In genomic region chr11:90685196-90685595, GRCm38 (mm10) we compare ENCODE assay signal across 26 mouse cellular contexts. TPM values are rescaled to one million over a fixed set of nuclear protein-coding genes. Genes with fewer than 3 reads are reported as not detected.
A peak's percentile ranks its signal among the peaks of the same experiment; 100 is the strongest.
DNase-seq lines count a peak whose midpoint lies in the region; ATAC-seq lines count a peak whose summit lies in the region.
"Had no signal": no experiment of that assay in that cellular context is flagged by ENCODE, and none has a peak within 500 bp of the region (broad histone marks: within the 10 kb centered on the region; RNA-seq: fewer than 3 reads in every experiment).

No protein-coding gene starts in this region.

- no peak overlapping the region for H3K27ac ChIP-seq in hindbrain, embryonic 16.5 days (ENCODE audit: low read depth, low read length)
- no peak overlapping the region for H3K27ac ChIP-seq in hindbrain, embryonic 12.5 days
- no peak overlapping the region for H3K27ac ChIP-seq in neural tube, embryonic 15.5 days (replicated peaks)
- H3K27ac ChIP-seq: embryonic facial prominence, embryonic 13.5 days; forebrain, embryonic 12.5 days; hindbrain, embryonic 13.5 days; kidney, embryonic 15.5 days; midbrain, embryonic 13.5 days; stomach, embryonic 15.5 days had no signal

- ATAC-seq in hindbrain, embryonic 16.5 days = no peak
- no peak for ATAC-seq in hindbrain, embryonic 12.5 days (ENCODE audit: low FRiP score)
- no peak for ATAC-seq in neural tube, embryonic 15.5 days (ENCODE audit: low FRiP score)
- ATAC-seq: inflammation-experienced regulatory T-cells, adult 6 months; midbrain, embryonic 13.5 days had no signal

- WGBS in hindbrain, embryonic 16.5 days = 82% methylated on average over 6 of the region's 6 CpGs
- 83% methylated on average over 6 of the region's 6 CpGs for WGBS in hindbrain, embryonic 12.5 days
- WGBS in neural tube, embryonic 15.5 days = 69% methylated on average over 6 of the region's 6 CpGs

- H3K4me3 ChIP-seq in hindbrain, embryonic 16.5 days (ENCODE audit: low read length) = no peak overlapping the region
- H3K4me3 ChIP-seq in hindbrain, embryonic 12.5 days = no peak overlapping the region
- H3K4me3 ChIP-seq in neural tube, embryonic 15.5 days (replicated peaks) = no peak overlapping the region
- H3K4me3 ChIP-seq: embryonic facial prominence, embryonic 13.5 days; forebrain, embryonic 12.5 days; hindbrain, embryonic 13.5 days; kidney, embryonic 15.5 days; midbrain, embryonic 13.5 days; stomach, embryonic 15.5 days had no signal

- H3K36me3 ChIP-seq in hindbrain, embryonic 16.5 days (ENCODE audit: control insufficient read depth, insufficient read depth, low read length) = peaks cover 2% of the 10 kb centered on the region; the same call in 1 of the 2 replicates
- H3K36me3 ChIP-seq in hindbrain, embryonic 12.5 days = no peaks in the 10 kb centered on the region
- no peaks in the 10 kb centered on the region for H3K36me3 ChIP-seq in neural tube, embryonic 15.5 days
- H3K36me3 ChIP-seq: hindbrain, embryonic 13.5 days; midbrain, embryonic 13.5 days; stomach, embryonic 15.5 days had no signal

- H3K9me3 ChIP-seq in hindbrain, embryonic 16.5 days (ENCODE audit: control insufficient read depth, low read length) = no peaks in the 10 kb centered on the region
- H3K9me3 ChIP-seq in hindbrain, embryonic 12.5 days (replicated peaks) = no peaks in the 10 kb centered on the region
- no peaks in the 10 kb centered on the region for H3K9me3 ChIP-seq in neural tube, embryonic 15.5 days (replicated peaks)
- H3K9me3 ChIP-seq: embryonic facial prominence, embryonic 13.5 days; forebrain, embryonic 12.5 days; G1E; hindbrain, embryonic 13.5 days; kidney, embryonic 15.5 days; midbrain, embryonic 13.5 days; stomach, embryonic 15.5 days had no signal

- 0 out of 2 replicates have a peak overlapping the region, but pooled peaks have one; percentile 5 for H3K4me2 ChIP-seq in hindbrain, embryonic 16.5 days (ENCODE audit: low read length)
- H3K4me2 ChIP-seq in hindbrain, embryonic 12.5 days (replicated peaks) = no peak overlapping the region
- peak overlapping the region; percentile 91; the same call in 1 of the 2 replicates for H3K4me2 ChIP-seq in neural tube, embryonic 15.5 days
- H3K4me2 ChIP-seq: forebrain, embryonic 12.5 days; hindbrain, embryonic 13.5 days; kidney, embryonic 15.5 days; midbrain, embryonic 13.5 days; stomach, embryonic 15.5 days had no signal

- H3K27me3 ChIP-seq in hindbrain, embryonic 16.5 days (replicated peaks; ENCODE audit: control insufficient read depth, insufficient read depth, low read length) = no peaks in the 10 kb centered on the region
- H3K27me3 ChIP-seq in hindbrain, embryonic 12.5 days = peaks cover 8% of the 10 kb centered on the region; the same call in 1 of the 2 replicates
- H3K27me3 ChIP-seq in neural tube, embryonic 15.5 days (replicated peaks) = no peaks in the 10 kb centered on the region
- H3K27me3 ChIP-seq: stomach, embryonic 15.5 days had no signal

- no peak overlapping the region for H3K9ac ChIP-seq in hindbrain, embryonic 16.5 days (ENCODE audit: low read depth, low read length)
- no peak overlapping the region for H3K9ac ChIP-seq in hindbrain, embryonic 12.5 days
- H3K9ac ChIP-seq in neural tube, embryonic 15.5 days (replicated peaks) = no peak overlapping the region
- H3K9ac ChIP-seq: embryonic facial prominence, embryonic 13.5 days; forebrain, embryonic 12.5 days; hindbrain, embryonic 13.5 days; kidney, embryonic 15.5 days; midbrain, embryonic 13.5 days; stomach, embryonic 15.5 days had no signal

- H3K4me1 ChIP-seq in hindbrain, embryonic 16.5 days (ENCODE audit: control insufficient read depth, insufficient read depth, low read depth, low read length) = peaks cover 3% of the 10 kb centered on the region
- peaks cover 2% of the 10 kb centered on the region; the same call in 1 of the 2 replicates for H3K4me1 ChIP-seq in hindbrain, embryonic 12.5 days
- peaks cover 15% of the 10 kb centered on the region for H3K4me1 ChIP-seq in neural tube, embryonic 15.5 days

- intact Hi-C loops in gastrocnemius, postnatal 14 days (cut with DNase I; ENCODE audit: low total_unique reads) = no loop called here

- peak; percentile 25 for DNase-seq in adrenal gland, adult 8-10 months
- no peak for DNase-seq in adrenal gland, adult 18-20 months (ENCODE audit: low spot score in 2 of 2)
- no peak for DNase-seq in neural tube, embryonic 10.5 days (ENCODE audit: extremely low spot score, low spot score)
- DNase-seq in gastrocnemius, postnatal 14 days = no peak
- DNase-seq in thymus, postnatal 25 days = no peak
- DNase-seq: cerebellum, adult 18-20 months; cerebellum, postnatal 10 days; gastrocnemius, postnatal 25 days; heart, adult 18-20 months; kidney, adult 11 months; kidney, postnatal 36 days; layer of hippocampus, postnatal 36 days; left cerebral cortex, postnatal 4 days; lung, postnatal 36 days; right cerebral cortex, postnatal 25 days had no signal

RNA-seq across cellular contexts. Expression of gene Tom1l1, which starts 3.0 kb away (rescaled TPM):
- total RNA-seq in adrenal gland, adult 8-10 months (2022) = 10 to 100 TPM; 27.6 to 62.7 (median 44.1) TPM
- 10 to 100 TPM; 24.4 to 52.0 TPM for total RNA-seq in adrenal gland, adult 18-20 months (2021)
- polyA plus RNA-seq in hindbrain, embryonic 16.5 days (2015; fragmentation: Nextera tagmentation; extraction: Ambion mirVana) = 26.1 and 26.5 TPM in 2 replicates
- 15.5 and 17.0 TPM in 2 replicates for polyA plus RNA-seq in hindbrain, embryonic 12.5 days (2016; fragmentation: Nextera tagmentation; extraction: Ambion mirVana)
- 24.5 and 30.1 TPM in 2 replicates for polyA plus RNA-seq in neural tube, embryonic 15.5 days (2015; fragmentation: Nextera tagmentation; extraction: Ambion mirVana)
- total RNA-seq in gastrocnemius, postnatal 14 days (2021) = 10 to 100 TPM; 12.7 to 13.6 TPM

RNA-seq across cellular contexts. Expression of gene Cox11, which starts 47.2 kb away (rescaled TPM):
- total RNA-seq in adrenal gland, adult 8-10 months (2022) = 10 to 100 TPM; 15.9 to 22.4 (median 17.8) TPM
- total RNA-seq in adrenal gland, adult 18-20 months (2021) = 10 to 100 TPM; 16.2 to 19.6 TPM
- polyA plus RNA-seq in hindbrain, embryonic 16.5 days (2015; fragmentation: Nextera tagmentation; extraction: Ambion mirVana) = 36.9 and 38.8 TPM in 2 replicates
- 39.2 and 47.1 TPM in 2 replicates for polyA plus RNA-seq in hindbrain, embryonic 12.5 days (2016; fragmentation: Nextera tagmentation; extraction: Ambion mirVana)
- 42.3 and 44.1 TPM in 2 replicates for polyA plus RNA-seq in neural tube, embryonic 15.5 days (2015; fragmentation: Nextera tagmentation; extraction: Ambion mirVana)
- total RNA-seq in gastrocnemius, postnatal 14 days (2021) = 10 to 100 TPM; 21.9 to 26.3 TPM

RNA-seq across cellular contexts. Expression of gene Stxbp4, which starts 47.3 kb away (rescaled TPM):
- 10 to 100 TPM; 12.1 to 20.6 (median 16.2) TPM for total RNA-seq in adrenal gland, adult 8-10 months (2022)
- total RNA-seq in adrenal gland, adult 18-20 months (2021) = 1 to 10 TPM; 7.3 TPM
- 14.4 and 18.6 TPM in 2 replicates for polyA plus RNA-seq in hindbrain, embryonic 16.5 days (2015; fragmentation: Nextera tagmentation; extraction: Ambion mirVana)
- polyA plus RNA-seq in hindbrain, embryonic 12.5 days (2016; fragmentation: Nextera tagmentation; extraction: Ambion mirVana) = 37.6 and 38.6 TPM in 2 replicates
- polyA plus RNA-seq in neural tube, embryonic 15.5 days (2015; fragmentation: Nextera tagmentation; extraction: Ambion mirVana) = 15.9 and 18.3 TPM in 2 replicates
- total RNA-seq in gastrocnemius, postnatal 14 days (2021) = 10 to 100 TPM; 13.2 to 23.0 TPM
